Mouse (Mus musculus) cortical plate, adult 2 months (tissue): ENCODE data around the gene Mpc1.

ENCODE experiments used
- CTCF ChIP-seq: fragments of 200-500 bp; IDR thresholded peaks from 2 replicates; pipeline ENCODE4 v1.5.1; 2011; ENCODE audit warnings: mild to moderate bottlenecking, control low read depth, low read length; ENCODE audit not compliant: insufficient read depth; ENCODE audit errors: extremely low read depth
- POLR2A ChIP-seq: fragments of 200-500 bp; IDR thresholded peaks from 2 replicates; pipeline ENCODE4 v1.6.1; 2011; ENCODE audit warnings: mild to moderate bottlenecking, low read length, control low read depth; ENCODE audit not compliant: insufficient read depth; ENCODE audit errors: extremely low read depth

GRCm38 (mm10) chr17:8316251-8316650 lies 33.5 kb downstream of the Mpc1 start:
- TF ChIP-seq CTCF (peak; percentile 72), POLR2A (no peak)
